Mouse (Mus musculus) myocyte (in vitro differentiated cells): Measurements from ENCODE around the gene Sec24c. TPM values are rescaled to one million over a fixed set of nuclear protein-coding genes. Genes with fewer than 3 reads are reported as not detected.

Experiments
- H3K27me3 ChIP-seq: one replicate; pipeline ENCODE4 v1.6.1; 2011; ENCODE audit not compliant: control insufficient read depth, insufficient read depth, insufficient read length
- H3K36me3 ChIP-seq: one replicate; pipeline ENCODE4 v1.6.1; 2011; ENCODE audit not compliant: control insufficient read depth, insufficient read depth
- H3K4me2 ChIP-seq: one replicate; pipeline ENCODE4 v1.6.1; 2011; ENCODE audit warnings: low read depth, control low read depth
- H3K4me3 ChIP-seq: one replicate; pipeline ENCODE4 v1.5.1; 2011; ENCODE audit warnings: mild to moderate bottlenecking, control low read depth, moderate library complexity
- H3K79me2 ChIP-seq: one replicate; pipeline ENCODE4 v1.6.1; 2011; ENCODE audit not compliant: control insufficient read depth, insufficient read depth
- H3ac ChIP-seq: one replicate; pipeline ENCODE4 v1.6.1; 2011; ENCODE audit not compliant: control insufficient read depth, insufficient read length
- CEBPB ChIP-seq: IDR thresholded peaks from 2 replicates; pipeline ENCODE4 v1.6.1; 2011; ENCODE audit warnings: mild to moderate bottlenecking, moderate library complexity; ENCODE audit not compliant: poor library complexity, insufficient read depth, severe bottlenecking
- E2F4 ChIP-seq: IDR thresholded peaks from one replicate; pipeline ENCODE4 v1.6.1; 2011; ENCODE audit warnings: mild to moderate bottlenecking, control low read depth, moderate library complexity; ENCODE audit not compliant: insufficient read depth
- MAX ChIP-seq: IDR thresholded peaks from one replicate; pipeline ENCODE4 v1.6.1; 2011; ENCODE audit warnings: low read depth, mild to moderate bottlenecking, control low read depth
- MYOD1 ChIP-seq, 3 experiments: IDR thresholded peaks; one replicate each; pipeline ENCODE4 v1.6.1; 2011; ENCODE audit warnings: control low read depth in 2 of 3, low read depth in 2 of 3, mild to moderate bottlenecking in 2 of 3, moderate library complexity in 1 of 3; ENCODE audit not compliant: insufficient read length in 2 of 3, control insufficient read depth in 1 of 3
- MYOG ChIP-seq, 3 experiments: IDR thresholded peaks; one replicate each; pipeline ENCODE4 v1.6.1; 2011; ENCODE audit warnings: control low read depth in 2 of 3, low read depth in 2 of 3, mild to moderate bottlenecking in 2 of 3; ENCODE audit not compliant: insufficient read length in 2 of 3, control insufficient read depth in 1 of 3, insufficient read depth in 1 of 3
- POLR2A ChIP-seq: IDR thresholded peaks from one replicate; pipeline ENCODE4 v1.6.1; 2011; ENCODE audit warnings: low read depth, mild to moderate bottlenecking, control low read depth, moderate library complexity; ENCODE audit not compliant: insufficient read length
- POLR2AphosphoS2 ChIP-seq: IDR thresholded peaks from one replicate; pipeline ENCODE4 v1.6.1; 2011; ENCODE audit warnings: low read depth, control low read depth; ENCODE audit not compliant: insufficient read length
- REST ChIP-seq: IDR thresholded peaks from one replicate; pipeline ENCODE4 v1.6.1; 2011; ENCODE audit warnings: mild to moderate bottlenecking, control low read depth, moderate library complexity; ENCODE audit not compliant: insufficient read depth, insufficient read length
- SRF ChIP-seq: IDR thresholded peaks from one replicate; pipeline ENCODE4 v1.6.1; 2011; ENCODE audit warnings: low read depth; ENCODE audit not compliant: control insufficient read depth, insufficient read length
- TCF12 ChIP-seq: IDR thresholded peaks from one replicate; pipeline ENCODE4 v1.6.1; 2011; ENCODE audit warnings: mild to moderate bottlenecking, control low read depth; ENCODE audit not compliant: poor library complexity, insufficient read depth, severe bottlenecking
- TCF3 ChIP-seq: IDR thresholded peaks from one replicate; pipeline ENCODE4 v1.6.1; 2011; ENCODE audit warnings: low read depth, control low read depth; ENCODE audit not compliant: insufficient read length
- USF1 ChIP-seq: IDR thresholded peaks from one replicate; pipeline ENCODE4 v1.6.1; 2011; ENCODE audit warnings: low read depth, mild to moderate bottlenecking, control low read depth, moderate library complexity
- polyA plus RNA-seq: library from polyadenylated mRNA; unstranded; fragments of >200 nt; fragmentation: generic; extraction: Trizol; gene quantifications from one replicate; pipeline ENCODE4 v1.2.1, GENCODE M21; 2012; ENCODE audit warnings: missing spikeins

Sec24c gene
- 68.6 TPM for polyA plus RNA-seq

- Histone ChIP-seq H3K27me3 (no peaks in the 10 kb centered on the region), H3K79me2 (peaks cover 38% of the 10 kb centered on the region), H3K4me2 (peak within 1 kb of the TSS; percentile 99), H3K4me3 (peak within 1 kb of the TSS; percentile 73), H3ac (peak within 1 kb of the TSS; percentile 43), H3K36me3 (peaks cover 31% of the 10 kb centered on the region)
- TF ChIP-seq REST (no peak), E2F4 (no peak), SRF (peak; percentile 46), MAX (no peak), POLR2A (peak; percentile 85), TCF12 (no peak), MYOG (IDR thresholded peaks at IDR 0.05; ENCODE audit: control insufficient read depth in 1 of 3, insufficient read depth in 1 of 3, insufficient read length in 2 of 3, low read depth in 2 of 3) (no peak), MYOD1 (IDR thresholded peaks at IDR 0.05; ENCODE audit: control insufficient read depth in 1 of 3, insufficient read length in 2 of 3, low read depth in 2 of 3) (no peak), TCF3 (no peak), CEBPB (no peak), POLR2AphosphoS2 (peak; percentile 89), USF1 (no peak)
Observed at GRCm38 (mm10) chr14:20674064-20674833, at the start of gene Sec24c. TSS of gene Sec24c (plus strand) at chr14:20674308.

- H3K27me3 ChIP-seq = no peaks in the 10 kb centered on the region
- no peak for TF ChIP-seq MYOD1 (IDR thresholded peaks at IDR 0.05; ENCODE audit: control insufficient read depth in 1 of 3, insufficient read length in 2 of 3, low read depth in 2 of 3)
- TF ChIP-seq E2F4 = no peak
- no peak for TF ChIP-seq SRF
- no peak for TF ChIP-seq TCF3
- no peak for TF ChIP-seq POLR2AphosphoS2
- no peak for TF ChIP-seq USF1
- no peak for TF ChIP-seq CEBPB
- TF ChIP-seq POLR2A = no peak
- no peak for TF ChIP-seq MAX
- no peak for TF ChIP-seq REST
- no peak for TF ChIP-seq TCF12
- no peak for TF ChIP-seq MYOG (IDR thresholded peaks at IDR 0.05; ENCODE audit: control insufficient read depth in 1 of 3, insufficient read depth in 1 of 3, insufficient read length in 2 of 3, low read depth in 2 of 3)
- H3ac ChIP-seq = no peak overlapping the region
- H3K36me3 ChIP-seq = no peaks in the 10 kb centered on the region
- H3K4me3 ChIP-seq = no peak overlapping the region
- no peak overlapping the region for H3K4me2 ChIP-seq
- no peaks in the 10 kb centered on the region for H3K79me2 ChIP-seq
Observed at GRCm38 (mm10) chr14:20626447-20626846, 47.7 kb upstream of the Sec24c start.

GRCm38 (mm10) chr14:20626971-20627370 lies 47.1 kb upstream of the Sec24c start:
- Histone ChIP-seq H3K36me3 (no peaks in the 10 kb centered on the region), H3K27me3 (no peaks in the 10 kb centered on the region), H3ac (no peak overlapping the region), H3K4me3 (no peak overlapping the region), H3K79me2 (no peaks in the 10 kb centered on the region), H3K4me2 (no peak overlapping the region)
- TF ChIP-seq TCF3 (no peak), MYOD1 (IDR thresholded peaks at IDR 0.05; ENCODE audit: control insufficient read depth in 1 of 3, insufficient read length in 2 of 3, low read depth in 2 of 3) (no peak), POLR2A (no peak), SRF (no peak), POLR2AphosphoS2 (no peak), MAX (no peak), CEBPB (no peak), REST (no peak), MYOG (IDR thresholded peaks at IDR 0.05; ENCODE audit: control insufficient read depth in 1 of 3, insufficient read depth in 1 of 3, insufficient read length in 2 of 3, low read depth in 2 of 3) (no peak), E2F4 (no peak), USF1 (no peak), TCF12 (no peak)

GRCm38 (mm10) chr14:20631253-20631652 lies 42.9 kb upstream of the Sec24c start:
- TF ChIP-seq TCF12 (no peak), TCF3 (no peak), POLR2AphosphoS2 (no peak), REST (no peak), USF1 (no peak), POLR2A (no peak), MAX (no peak), CEBPB (no peak), MYOG (IDR thresholded peaks at IDR 0.05; ENCODE audit: control insufficient read depth in 1 of 3, insufficient read depth in 1 of 3, insufficient read length in 2 of 3, low read depth in 2 of 3) (no peak), MYOD1 (IDR thresholded peaks at IDR 0.05; ENCODE audit: control insufficient read depth in 1 of 3, insufficient read length in 2 of 3, low read depth in 2 of 3) (no peak), SRF (no peak), E2F4 (no peak)
- Histone ChIP-seq H3K4me2 (no peak overlapping the region), H3K27me3 (no peaks in the 10 kb centered on the region)

More at GRCm38 (mm10) chr14:20631253-20631652, 42.9 kb upstream of the Sec24c start:
- no peak overlapping the region for H3ac ChIP-seq
- H3K36me3 ChIP-seq = no peaks in the 10 kb centered on the region
- no peaks in the 10 kb centered on the region for H3K79me2 ChIP-seq
- H3K4me3 ChIP-seq = no peak overlapping the region
